Mouse (Mus musculus) mouse trophoblast stem cell (cell line): ENCODE data around the gene Akt1s1.

ENCODE experiments used
- in situ Hi-C, 2 experiments: fragments of 300-500 bp; cut with MseI, MboI; formaldehyde crosslinking; loops; 2 replicates in 1 of 2; 3 replicates in 1 of 2; pipeline ENCODE4 v1.15.1; 2025

Gene Akt1s1

GRCm38 (mm10) chr7:44826771-44827170 is 22.0 kb upstream of the Akt1s1 start:
- in situ Hi-C loops: no loop called here

GRCm38 (mm10) chr7:44828706-44829105 is 20.1 kb upstream of the Akt1s1 start:
- in situ Hi-C loops: no loop called here

GRCm38 (mm10) chr7:44832763-44833162 is 16.0 kb upstream of the Akt1s1 start:
- in situ Hi-C loops: no loop called here

GRCm38 (mm10) chr7:44835373-44836015 is 13.3 kb upstream of the Akt1s1 start:
- in situ Hi-C loops: no loop called here

- in situ Hi-C loops: no loop called here
Observed at GRCm38 (mm10) chr7:44836016-44836404, 12.8 kb upstream of the Akt1s1 start.

- in situ Hi-C loops: no loop called here
Observed at GRCm38 (mm10) chr7:44836423-44837053, 12.3 kb upstream of the Akt1s1 start.

- in situ Hi-C loops: no loop called here
Observed at GRCm38 (mm10) chr7:44838073-44838472, 10.7 kb upstream of the Akt1s1 start.

GRCm38 (mm10) chr7:44839171-44839490 is 9.7 kb upstream of the Akt1s1 start:
- in situ Hi-C loops: no loop called here

GRCm38 (mm10) chr7:44839491-44840191 is 9.2 kb upstream of the Akt1s1 start:
- in situ Hi-C loops: no loop called here

GRCm38 (mm10) chr7:44840426-44840825 is 8.4 kb upstream of the Akt1s1 start:
- in situ Hi-C loops: no loop called here

GRCm38 (mm10) chr7:44841825-44842463 is 6.8 kb upstream of the Akt1s1 start:
- in situ Hi-C loops: no loop called here

- in situ Hi-C loops: no loop called here
Observed at GRCm38 (mm10) chr7:44845006-44845405, 3.8 kb upstream of the Akt1s1 start.

- in situ Hi-C loops: no loop called here
Observed at GRCm38 (mm10) chr7:44846804-44847203, 2.0 kb upstream of the Akt1s1 start.

GRCm38 (mm10) chr7:44847772-44848171 is 1.0 kb upstream of the Akt1s1 start:
- in situ Hi-C loops: no loop called here

GRCm38 (mm10) chr7:44849416-44850111 is 773 bp downstream of the Akt1s1 start:
- in situ Hi-C loops: no loop called here

GRCm38 (mm10) chr7:44850146-44850545 is 1.4 kb downstream of the Akt1s1 start:
- in situ Hi-C loops: no loop called here

GRCm38 (mm10) chr7:44850789-44851624 is 2.2 kb downstream of the Akt1s1 start:
- in situ Hi-C loops: no loop called here

- in situ Hi-C loops: no loop called here
Observed at GRCm38 (mm10) chr7:44851625-44852234, 2.9 kb downstream of the Akt1s1 start.

GRCm38 (mm10) chr7:44852259-44853027 is 3.7 kb downstream of the Akt1s1 start:
- in situ Hi-C loops: no loop called here

GRCm38 (mm10) chr7:44853065-44853464 is 4.3 kb downstream of the Akt1s1 start:
- in situ Hi-C loops: no loop called here
